Mouse (Mus musculus) spleen, adult 2 months (tissue): ENCODE results near the gene Thsd7a. TPM values are rescaled to one million over a fixed set of nuclear protein-coding genes. Genes with fewer than 3 reads are reported as not detected.

ENCODE experiments used
- DNase-seq, 2 experiments: peaks; one replicate each; pipeline versions ENCODE4 v3.0.0 to v3.0.0-alpha.2; 2012 to 2021; ENCODE audit warnings: low spot score in 2 of 2, low read depth in 1 of 2
- H3K27ac ChIP-seq: fragments of 200-500 bp; 2 replicates; pipeline ENCODE4 v1.5.1; 2012; ENCODE audit warnings: low read length, inconsistent platforms; ENCODE audit not compliant: insufficient read depth
- H3K27me3 ChIP-seq: fragments of 200-500 bp; 2 replicates; pipeline ENCODE4 v1.6.1; 2012; ENCODE audit warnings: mild to moderate bottlenecking, moderate library complexity, low read length, inconsistent platforms; ENCODE audit not compliant: control insufficient read depth, insufficient read depth
- H3K36me3 ChIP-seq: fragments of 200-500 bp; 2 replicates; pipeline ENCODE4 v1.6.1; 2012; ENCODE audit warnings: mild to moderate bottlenecking, low read length, inconsistent platforms; ENCODE audit not compliant: control insufficient read depth, insufficient read depth
- H3K4me1 ChIP-seq: fragments of 200-500 bp; 2 replicates; pipeline ENCODE4 v1.6.1; 2011; ENCODE audit warnings: inconsistent platforms; ENCODE audit not compliant: control insufficient read depth, insufficient read depth, insufficient read length
- H3K4me3 ChIP-seq: fragments of 200-500 bp; 2 replicates; pipeline ENCODE4 v1.5.1; 2011; ENCODE audit warnings: mild to moderate bottlenecking, inconsistent platforms; ENCODE audit not compliant: insufficient read depth, insufficient read length; ENCODE audit errors: extremely low read depth
- CTCF ChIP-seq: fragments of 200-500 bp; IDR thresholded peaks from 2 replicates; pipeline ENCODE4 v1.5.1; 2011; ENCODE audit warnings: mild to moderate bottlenecking, inconsistent platforms; ENCODE audit not compliant: insufficient read depth, insufficient read length, insufficient replicate concordance; ENCODE audit errors: extremely low read depth
- POLR2A ChIP-seq: fragments of 200-500 bp; IDR thresholded peaks from 2 replicates; pipeline ENCODE4 v1.6.1; 2011; ENCODE audit warnings: low read depth, low read length, inconsistent platforms
- WGBS: fragments of 180-500 bp; shearing (Covaris S2); methylation state at CpG from one replicate; pipeline ENCODE4 v1.1.7; 2018; 5-methylcytosine and 5-hydroxymethylcytosine counted together
- polyA plus RNA-seq: library from polyadenylated mRNA; depleted of rRNA; stranded (reverse); fragments of >200 nt; gene quantifications from 2 replicates; pipeline ENCODE4 v1.2.3, GENCODE M21; 2012; rRNA removed

Gene Thsd7a
- polyA plus RNA-seq, result 0.43 and 0.79 TPM in 2 replicates

- Histone ChIP-seq H3K36me3 (no peaks in the 10 kb centered on the region), H3K27me3 (peaks cover 9% of the 10 kb centered on the region), H3K27ac (no peak within 1 kb of the TSS), H3K4me3 (peak within 1 kb of the TSS; percentile 18; the same call in 1 of the 2 replicates), H3K4me1 (no peaks in the 10 kb centered on the region)
- TF ChIP-seq POLR2A (no peak), CTCF (no peak)
- no peak for DNase-seq
- WGBS, result 4% methylated on average over 56 of the region's 56 CpGs
These were observed at the start of gene Thsd7a for GRCm38 (mm10) chr6:12748787-12749530. TSS of gene Thsd7a (minus strand) at chr6:12749410.

GRCm38 (mm10) chr6:12787129-12787528 is 37.9 kb upstream of the Thsd7a start:
- TF ChIP-seq CTCF (no peak), POLR2A (no peak)
- Histone ChIP-seq H3K27ac (no peak overlapping the region), H3K27me3 (no peaks in the 10 kb centered on the region), H3K36me3 (no peaks in the 10 kb centered on the region), H3K4me1 (no peaks in the 10 kb centered on the region), H3K4me3 (no peak overlapping the region)
- 84% methylated on average over 2 of the region's 2 CpGs for WGBS
- no peak for DNase-seq

DNA sequence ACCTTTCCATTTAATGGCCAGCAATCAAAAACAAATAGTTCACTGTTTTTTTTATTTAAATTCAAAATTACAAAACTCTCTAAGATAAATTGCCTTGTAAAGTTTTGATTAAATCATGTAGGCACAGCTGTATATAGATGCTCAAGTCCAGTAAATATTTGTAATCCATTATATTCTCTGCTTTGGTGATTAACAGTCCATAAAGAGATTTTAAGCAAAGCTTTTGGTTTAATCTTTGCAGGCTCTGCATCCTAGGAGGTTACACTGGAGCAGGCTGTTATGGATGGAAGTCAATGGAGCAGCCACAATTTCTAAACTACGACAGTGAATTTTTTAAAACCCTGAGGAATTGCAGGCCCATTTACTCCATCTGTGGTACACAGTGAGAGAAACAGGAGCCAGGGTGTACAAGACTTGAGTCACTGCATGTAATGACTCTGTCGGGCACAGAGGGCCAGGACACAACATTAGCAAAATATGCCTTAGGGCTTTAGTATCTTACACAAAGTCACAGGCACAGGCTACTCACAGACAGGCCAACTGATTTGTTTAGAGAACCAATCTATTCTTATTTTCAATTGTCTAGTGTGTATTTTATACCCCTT is 37.3 kb upstream of the Thsd7a start:
- TF ChIP-seq POLR2A, result no peak
- no peak for TF ChIP-seq CTCF
- no peaks in the 10 kb centered on the region for H3K4me1 ChIP-seq

GRCm38 (mm10) chr6:12784918-12785618 is 35.9 kb upstream of the Thsd7a start:
- Histone ChIP-seq H3K27ac (no peak overlapping the region), H3K4me3 (no peak overlapping the region), H3K4me1 (no peaks in the 10 kb centered on the region), H3K27me3 (no peaks in the 10 kb centered on the region), H3K36me3 (no peaks in the 10 kb centered on the region)
- TF ChIP-seq CTCF (no peak), POLR2A (no peak)
- 93% methylated on average over 8 of the region's 8 CpGs for WGBS
- DNase-seq, result no peak

More for the DNA sequence above, 37.3 kb upstream of the Thsd7a start:
- Histone ChIP-seq H3K27me3 (no peaks in the 10 kb centered on the region), H3K27ac (no peak overlapping the region), H3K36me3 (no peaks in the 10 kb centered on the region), H3K4me3 (no peak overlapping the region)
- no peak for DNase-seq
- WGBS, result 93% methylated on average over 2 of the region's 2 CpGs

DNA sequence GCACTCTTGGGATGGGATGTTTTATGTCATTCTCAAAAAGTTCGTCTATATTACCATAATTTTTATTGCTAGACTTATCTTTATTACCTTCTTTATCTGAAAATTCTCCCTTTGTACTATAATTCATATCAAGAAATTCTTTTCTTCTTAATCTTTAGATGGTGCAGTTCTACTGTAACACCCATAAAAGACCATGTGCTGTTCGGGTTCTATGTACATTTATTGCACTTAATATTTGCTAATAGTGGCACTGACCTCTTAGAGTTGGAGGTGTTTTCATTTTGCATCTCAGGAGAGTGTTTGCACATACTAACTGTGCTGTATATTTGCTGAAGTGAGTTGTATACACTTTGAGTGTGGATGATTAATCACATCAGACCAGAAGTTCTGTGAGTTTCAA is 23.6 kb upstream of the Thsd7a start:
- TF ChIP-seq POLR2A, result no peak
- Histone ChIP-seq H3K27me3 (no peaks in the 10 kb centered on the region), H3K4me3 (no peak overlapping the region), H3K27ac (no peak overlapping the region), H3K36me3 (no peaks in the 10 kb centered on the region), H3K4me1 (no peaks in the 10 kb centered on the region)
- no peak for DNase-seq
- WGBS, result 72% methylated on average over 2 of the region's 2 CpGs

- Histone ChIP-seq H3K27me3 (no peaks in the 10 kb centered on the region), H3K27ac (no peak overlapping the region), H3K36me3 (no peaks in the 10 kb centered on the region), H3K4me1 (no peaks in the 10 kb centered on the region), H3K4me3 (no peak overlapping the region)
- DNase-seq, result no peak
- no peak for TF ChIP-seq POLR2A
- no peak for TF ChIP-seq CTCF
- 81% methylated on average over 6 of the region's 6 CpGs for WGBS
These were observed 16.0 kb upstream of the Thsd7a start for GRCm38 (mm10) chr6:12765191-12765590.
